Mouse (Mus musculus) heart, postnatal 25 days (tissue): ENCODE results near the gene Smndc1. TPM values are rescaled to one million over a fixed set of nuclear protein-coding genes. Genes with fewer than 3 reads are reported as not detected.

Experiments
- DNase-seq: peaks from one replicate; pipeline ENCODE4 v3.0.0; 2022; ENCODE audit warnings: low spot score
- intact Hi-C: fragments of 180-260 bp; cut with DNase I; formaldehyde crosslinking; loops from one replicate; pipeline ENCODE4 v1.15.1; 2025
- total RNA-seq, 2 experiments: library from RNA; stranded (reverse); gene quantifications; 2 replicates each; pipeline ENCODE4 v1.2.3; 2021

Smndc1 gene
- total RNA-seq, 2 experiments from 2014 or later, result 28.8 to 33.2 TPM

- no peak for DNase-seq
- intact Hi-C loops, result loop anchor here (5.0 kb wide), 1 partner anchor 141 kb away; no protein-coding TSS in a partner anchor
Observed at GRCm38 (mm10) chr19:53391787-53392186, 1.4 kb upstream of the Smndc1 start.

- intact Hi-C loops, result loop anchor here (5.0 kb wide), 1 partner anchor 141 kb away; no protein-coding TSS in a partner anchor
- no peak for DNase-seq
Observed at GRCm38 (mm10) chr19:53391386-53391785, 1.0 kb upstream of the Smndc1 start.

GRCm38 (mm10) chr19:53389851-53390431, 437 bp downstream of the Smndc1 start:
- intact Hi-C loops, result loop anchor here (5.0 kb wide), 1 partner anchor 142 kb away; no protein-coding TSS in a partner anchor
- no peak for DNase-seq

DNA sequence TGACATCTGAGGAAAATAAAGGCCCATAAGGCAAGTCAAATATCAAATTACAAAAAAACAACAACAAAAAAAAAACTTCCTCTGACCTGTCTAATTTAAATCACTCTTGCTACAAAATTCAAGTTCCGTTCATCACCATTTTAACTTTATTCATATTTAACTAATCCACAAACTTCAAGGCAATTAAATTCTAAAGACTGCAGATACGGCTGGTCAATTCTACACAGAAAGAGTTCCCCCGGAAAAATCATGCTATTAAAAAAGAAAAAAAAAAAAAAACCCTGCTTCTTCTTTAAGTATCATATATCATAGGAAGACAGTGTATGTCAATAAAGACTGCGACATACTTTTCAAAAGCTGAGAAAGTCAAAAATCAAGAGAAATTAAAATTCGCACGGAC, 961 bp downstream of the Smndc1 start:
- no peak for DNase-seq
- intact Hi-C loops, result no loop called here

GRCm38 (mm10) chr19:53383336-53383735, 7.0 kb downstream of the Smndc1 start:
- no peak for DNase-seq
- intact Hi-C loops, result no loop called here

DNA sequence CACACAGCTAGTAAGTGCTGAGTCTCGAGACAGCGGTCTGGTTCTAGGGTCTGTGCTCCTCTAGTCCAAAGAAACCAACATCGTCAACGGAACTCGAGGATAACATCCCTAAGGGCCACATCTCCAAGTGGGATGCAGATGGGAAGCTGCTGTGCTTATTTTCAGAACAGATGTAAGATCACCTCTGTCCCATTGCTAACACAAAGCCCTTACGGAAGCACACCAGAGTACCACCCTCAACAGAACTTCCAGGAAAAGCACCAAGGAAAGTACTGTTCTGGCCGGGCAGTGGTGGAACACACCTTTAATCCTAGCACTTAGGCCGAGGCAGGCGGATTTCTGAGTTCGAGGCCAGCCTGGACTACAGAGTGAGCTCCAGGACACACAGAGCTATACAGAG, 12.0 kb downstream of the Smndc1 start:
- intact Hi-C loops, result no loop called here
- no peak for DNase-seq

- intact Hi-C loops, result no loop called here
- no peak for DNase-seq
Observed at GRCm38 (mm10) chr19:53377652-53378051, 12.7 kb downstream of the Smndc1 start.

DNA sequence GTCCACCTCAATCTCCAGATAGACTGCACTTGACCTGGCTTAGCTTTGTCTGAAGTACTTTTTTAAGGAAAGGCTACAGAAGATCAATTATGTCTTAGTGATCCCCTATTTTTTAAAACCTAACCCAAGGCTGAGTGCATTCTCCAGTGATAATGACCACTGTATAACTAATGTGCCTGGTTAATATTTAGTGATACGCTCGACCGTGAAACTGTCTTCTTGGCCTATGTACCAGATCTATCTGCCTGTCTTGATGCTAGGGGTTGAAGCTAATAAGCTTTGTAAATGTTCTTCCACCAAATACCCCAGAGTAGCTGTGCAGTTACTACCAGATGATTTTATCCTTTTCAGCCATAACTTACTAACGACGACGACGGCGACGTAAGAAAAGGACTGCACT, 14.6 kb downstream of the Smndc1 start:
- intact Hi-C loops, result no loop called here
- no peak for DNase-seq

DNA sequence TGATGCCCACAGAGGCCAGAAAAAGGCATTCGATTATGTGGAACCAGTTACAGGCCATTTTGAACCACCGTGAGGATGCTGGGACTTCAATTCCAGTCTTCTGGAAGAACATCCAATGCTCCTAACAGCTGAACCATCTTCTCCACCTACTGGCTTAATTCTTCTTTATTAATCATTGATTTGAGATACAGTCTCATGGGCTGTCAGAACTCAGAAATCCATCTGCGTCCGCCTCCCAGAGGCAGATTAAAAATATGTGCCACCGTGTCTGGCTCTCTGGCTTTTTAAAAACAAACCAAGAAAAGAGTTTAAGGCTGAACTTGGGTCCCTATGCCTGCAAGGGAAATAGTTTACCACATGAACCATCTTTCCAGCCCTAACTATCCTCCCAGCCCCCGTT, 15.1 kb downstream of the Smndc1 start:
- no peak for DNase-seq
- intact Hi-C loops, result no loop called here

DNA sequence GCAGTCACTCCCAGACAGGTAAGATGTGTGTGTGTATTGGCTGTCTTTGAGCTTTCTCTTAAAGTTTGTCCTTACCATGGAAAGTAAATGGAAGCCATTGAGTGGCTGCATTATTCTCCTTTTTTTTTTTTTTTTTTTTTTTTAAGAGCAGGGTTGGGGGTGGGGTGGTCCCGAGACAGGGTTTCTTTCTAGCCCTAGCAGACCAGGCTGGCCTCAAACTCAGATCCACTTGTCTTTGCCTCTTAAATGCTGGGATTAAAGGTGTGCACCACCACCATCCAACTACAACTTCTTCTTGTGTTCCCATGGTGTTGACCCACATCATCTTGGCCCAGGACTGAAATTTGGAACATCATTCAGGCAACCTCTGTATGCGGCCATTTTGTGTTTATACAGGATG, 16.8 kb downstream of the Smndc1 start:
- intact Hi-C loops, result no loop called here
- DNase-seq, result no peak

DNA sequence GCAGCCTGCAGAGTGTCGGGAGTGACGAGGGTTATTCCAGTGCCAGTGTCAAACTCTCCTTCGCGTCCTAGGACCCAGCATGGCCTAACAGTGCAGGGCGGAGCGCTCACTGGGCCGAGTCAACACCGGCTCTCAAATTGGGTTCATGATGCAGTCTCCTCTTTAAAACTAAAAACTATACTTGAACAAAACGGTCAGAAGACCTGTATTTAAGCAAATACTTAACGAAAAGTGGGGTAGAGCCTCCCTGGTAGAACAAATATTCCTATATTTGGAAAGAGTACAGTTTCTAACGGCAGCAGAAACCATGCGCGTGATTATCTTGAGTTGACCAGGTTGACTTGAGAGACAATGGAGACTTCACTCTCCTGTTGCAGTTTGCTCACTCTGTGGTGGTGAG, 18.7 kb downstream of the Smndc1 start, which contains the start of gene Gm10197:
Gene Gm10197, minus strand, starts transcription at position 101 of the 400 bp plus-strand sequence.
- intact Hi-C loops, result no loop called here
- no peak for DNase-seq

DNA sequence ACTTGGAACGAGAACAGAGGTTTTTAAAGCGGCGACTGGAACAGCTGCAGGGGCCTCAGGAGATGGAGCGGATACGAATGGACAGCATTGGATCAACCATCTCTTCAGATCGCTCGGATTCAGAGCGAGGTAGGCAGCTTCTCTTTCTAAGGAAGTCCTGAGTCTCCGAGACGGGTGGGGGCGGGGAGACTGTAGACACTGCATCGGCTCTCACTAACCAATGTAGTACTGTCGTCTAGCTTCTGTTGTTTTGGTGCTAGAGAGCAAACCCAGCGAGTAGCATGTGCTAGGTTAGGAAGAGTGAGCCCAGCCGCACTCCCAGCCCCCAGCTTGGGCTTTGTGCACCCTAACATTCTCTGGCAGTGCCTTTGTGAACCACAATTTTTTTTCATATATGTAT, 20.1 kb downstream of the Smndc1 start:
- no peak for DNase-seq
- intact Hi-C loops, result no loop called here

GRCm38 (mm10) chr19:53369469-53370043, 20.8 kb downstream of the Smndc1 start:
- intact Hi-C loops, result loop anchor here (1.0 to 10.0 kb wide), 5 partner anchors 39 to 362 kb away; partner anchors contain the start of genes Add3 and Mxi1
- DNase-seq, result peak; percentile 35

GRCm38 (mm10) chr19:53366881-53367280, 23.5 kb downstream of the Smndc1 start:
- intact Hi-C loops, result loop anchor here (5.0 to 10.0 kb wide), 3 partner anchors 55 to 360 kb away; partner anchors contain the start of genes Add3 and Mxi1
- DNase-seq, result no peak

- intact Hi-C loops, result loop anchor here (5.0 to 10.0 kb wide), 3 partner anchors 54 to 359 kb away; partner anchors contain the start of genes Add3 and Mxi1
- no peak for DNase-seq
Observed at GRCm38 (mm10) chr19:53366057-53366775, 24.2 kb downstream of the Smndc1 start.

DNA sequence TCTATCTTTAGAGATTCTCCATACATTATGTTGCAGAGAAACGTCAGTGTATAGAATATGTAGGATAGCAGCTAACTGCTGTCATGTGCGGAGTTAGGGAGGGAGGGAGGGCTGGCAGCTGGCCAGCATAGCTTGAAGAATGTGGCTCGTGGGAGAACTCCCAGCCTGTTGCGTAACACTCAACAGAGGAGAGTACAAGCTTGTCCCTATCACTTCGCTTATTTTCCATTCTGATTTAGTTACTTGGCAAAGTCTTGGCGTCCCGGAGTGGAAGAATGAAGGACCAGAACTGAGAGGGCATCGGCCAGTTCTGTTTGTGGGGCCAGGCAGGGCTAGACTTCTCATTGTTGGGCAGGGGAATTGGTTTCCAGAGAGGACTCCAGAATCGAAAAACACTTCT, 25.4 kb downstream of the Smndc1 start:
- intact Hi-C loops, result loop anchor here (5.0 to 10.0 kb wide), 3 partner anchors 53 to 358 kb away; partner anchors contain the start of genes Add3 and Mxi1

GRCm38 (mm10) chr19:53364551-53364950, 25.8 kb downstream of the Smndc1 start:
- DNase-seq, result no peak
- intact Hi-C loops, result loop anchor here (10.0 kb wide), 1 partner anchor 220 kb away; the partner anchor contains the start of gene Add3

More for the DNA sequence above, 25.4 kb downstream of the Smndc1 start:
- peak; percentile 48 for DNase-seq

- DNase-seq, result no peak
- intact Hi-C loops, result loop anchor here (10.0 kb wide), 1 partner anchor 218 kb away; the partner anchor contains the start of gene Add3
Observed at GRCm38 (mm10) chr19:53362967-53363366, 27.4 kb downstream of the Smndc1 start.

GRCm38 (mm10) chr19:53360265-53360958, 30.0 kb downstream of the Smndc1 start:
- DNase-seq, result no peak
- intact Hi-C loops, result loop anchor here (10.0 kb wide), 1 partner anchor 216 kb away; the partner anchor contains the start of gene Add3
